Mouse (Mus musculus): Measurements from ENCODE around the gene Zranb3. TPM values are rescaled to one million over a fixed set of nuclear protein-coding genes. Genes with fewer than 3 reads are reported as not detected.

The Zranb3 gene
- polyA plus RNA-seq, 1 experiment from 2014 or later, result 6.5 TPM

GRCm38 (mm10) chr1:128068945-128069397 is 33.9 kb downstream of the Zranb3 start:
- 89% methylated on average over 2 of the region's 2 CpGs for WGBS
- Histone ChIP-seq H3K27me3 (replicated peaks; ENCODE audit: control insufficient read depth, insufficient read depth, low read length) (no peaks in the 10 kb centered on the region), H3K36me3 (ENCODE audit: control insufficient read depth, insufficient read depth, low read length) (no peaks in the 10 kb centered on the region), H3K9me3 (replicated peaks; ENCODE audit: control insufficient read depth, low read length) (no peaks in the 10 kb centered on the region), H3K4me1 (ENCODE audit: control insufficient read depth, insufficient read depth, low read length) (no peaks in the 10 kb centered on the region), H3K27ac (ENCODE audit: low read depth, low read length) (no peak overlapping the region), H3K4me3 (ENCODE audit: low read depth, low read length) (no peak overlapping the region), H3K9ac (ENCODE audit: low read length) (no peak overlapping the region), H3K4me2 (ENCODE audit: low read length) (no peak overlapping the region)
- ATAC-seq (no peak), DNase-seq (ENCODE audit: low spot score) (no peak)

- Histone ChIP-seq H3K27ac (ENCODE audit: low read depth, low read length) (no peak overlapping the region), H3K36me3 (ENCODE audit: control insufficient read depth, insufficient read depth, low read length) (no peaks in the 10 kb centered on the region), H3K4me1 (ENCODE audit: control insufficient read depth, insufficient read depth, low read length) (no peaks in the 10 kb centered on the region), H3K4me3 (ENCODE audit: low read depth, low read length) (no peak overlapping the region), H3K27me3 (replicated peaks; ENCODE audit: control insufficient read depth, insufficient read depth, low read length) (no peaks in the 10 kb centered on the region), H3K4me2 (ENCODE audit: low read length) (no peak overlapping the region), H3K9me3 (replicated peaks; ENCODE audit: control insufficient read depth, low read length) (no peaks in the 10 kb centered on the region), H3K9ac (ENCODE audit: low read length) (no peak overlapping the region)
- 91% methylated on average over 6 of the region's 6 CpGs for WGBS
- ATAC-seq, result no peak
- no peak for DNase-seq (ENCODE audit: low spot score)
Measured at GRCm38 (mm10) chr1:128064716-128065115, 38.1 kb downstream of the Zranb3 start.

- Histone ChIP-seq H3K36me3 (ENCODE audit: control insufficient read depth, insufficient read depth, low read length) (no peaks in the 10 kb centered on the region), H3K27ac (ENCODE audit: low read depth, low read length) (no peak overlapping the region), H3K4me3 (ENCODE audit: low read depth, low read length) (no peak overlapping the region), H3K27me3 (replicated peaks; ENCODE audit: control insufficient read depth, insufficient read depth, low read length) (no peaks in the 10 kb centered on the region), H3K4me1 (ENCODE audit: control insufficient read depth, insufficient read depth, low read length) (no peaks in the 10 kb centered on the region), H3K9ac (ENCODE audit: low read length) (no peak overlapping the region), H3K4me2 (ENCODE audit: low read length) (no peak overlapping the region), H3K9me3 (replicated peaks; ENCODE audit: control insufficient read depth, low read length) (no peaks in the 10 kb centered on the region)
- no peak for ATAC-seq
- DNase-seq (ENCODE audit: low spot score), result no peak
- 86% methylated on average over 1 of the region's 1 CpGs for WGBS
Measured at GRCm38 (mm10) chr1:128062167-128062566, 40.7 kb downstream of the Zranb3 start.

- H3K4me1 ChIP-seq (ENCODE audit: control insufficient read depth, insufficient read depth, low read length), result no peaks in the 10 kb centered on the region
- ATAC-seq, result no peak
- no peak overlapping the region for H3K27ac ChIP-seq (ENCODE audit: low read depth, low read length)
- H3K36me3 ChIP-seq (ENCODE audit: control insufficient read depth, insufficient read depth, low read length), result no peaks in the 10 kb centered on the region
- no peak overlapping the region for H3K9ac ChIP-seq (ENCODE audit: low read length)
- H3K9me3 ChIP-seq (replicated peaks; ENCODE audit: control insufficient read depth, low read length), result no peaks in the 10 kb centered on the region
- H3K4me2 ChIP-seq (ENCODE audit: low read length), result no peak overlapping the region
- H3K4me3 ChIP-seq (ENCODE audit: low read depth, low read length), result no peak overlapping the region
- no peaks in the 10 kb centered on the region for H3K27me3 ChIP-seq (replicated peaks; ENCODE audit: control insufficient read depth, insufficient read depth, low read length)
- WGBS, result 85% methylated on average over 1 of the region's 1 CpGs
- DNase-seq (ENCODE audit: low spot score), result no peak
Measured at GRCm38 (mm10) chr1:128061401-128061800, 41.4 kb downstream of the Zranb3 start.

- Histone ChIP-seq H3K4me2 (ENCODE audit: low read length) (no peak overlapping the region), H3K9me3 (replicated peaks; ENCODE audit: control insufficient read depth, low read length) (no peaks in the 10 kb centered on the region), H3K9ac (ENCODE audit: low read length) (no peak overlapping the region), H3K27ac (ENCODE audit: low read depth, low read length) (no peak overlapping the region), H3K4me3 (ENCODE audit: low read depth, low read length) (no peak overlapping the region), H3K4me1 (ENCODE audit: control insufficient read depth, insufficient read depth, low read length) (no peaks in the 10 kb centered on the region), H3K27me3 (replicated peaks; ENCODE audit: control insufficient read depth, insufficient read depth, low read length) (no peaks in the 10 kb centered on the region), H3K36me3 (ENCODE audit: control insufficient read depth, insufficient read depth, low read length) (no peaks in the 10 kb centered on the region)
- WGBS, result 64% methylated on average over 8 of the region's 8 CpGs
- DNase-seq (ENCODE audit: low spot score) (no peak), ATAC-seq (no peak)
Measured at GRCm38 (mm10) chr1:128060655-128061344, 42.0 kb downstream of the Zranb3 start.

GRCm38 (mm10) chr1:128058625-128059024 is 44.2 kb downstream of the Zranb3 start:
- DNase-seq (ENCODE audit: low spot score) (no peak), ATAC-seq (no peak)
- 98% methylated on average over 5 of the region's 5 CpGs for WGBS
- Histone ChIP-seq H3K9me3 (replicated peaks; ENCODE audit: control insufficient read depth, low read length) (no peaks in the 10 kb centered on the region), H3K36me3 (ENCODE audit: control insufficient read depth, insufficient read depth, low read length) (no peaks in the 10 kb centered on the region), H3K27me3 (replicated peaks; ENCODE audit: control insufficient read depth, insufficient read depth, low read length) (no peaks in the 10 kb centered on the region), H3K4me1 (ENCODE audit: control insufficient read depth, insufficient read depth, low read length) (no peaks in the 10 kb centered on the region), H3K4me2 (ENCODE audit: low read length) (no peak overlapping the region), H3K4me3 (ENCODE audit: low read depth, low read length) (no peak overlapping the region), H3K27ac (ENCODE audit: low read depth, low read length) (no peak overlapping the region), H3K9ac (ENCODE audit: low read length) (no peak overlapping the region)

GRCm38 (mm10) chr1:128057269-128057668 is 45.6 kb downstream of the Zranb3 start:
- Histone ChIP-seq H3K27me3 (replicated peaks; ENCODE audit: control insufficient read depth, insufficient read depth, low read length) (no peaks in the 10 kb centered on the region), H3K4me1 (ENCODE audit: control insufficient read depth, insufficient read depth, low read length) (no peaks in the 10 kb centered on the region), H3K9me3 (replicated peaks; ENCODE audit: control insufficient read depth, low read length) (no peaks in the 10 kb centered on the region), H3K27ac (ENCODE audit: low read depth, low read length) (no peak overlapping the region), H3K4me2 (ENCODE audit: low read length) (no peak overlapping the region), H3K9ac (ENCODE audit: low read length) (no peak overlapping the region), H3K4me3 (ENCODE audit: low read depth, low read length) (no peak overlapping the region), H3K36me3 (ENCODE audit: control insufficient read depth, insufficient read depth, low read length) (no peaks in the 10 kb centered on the region)
- no peak for ATAC-seq
- WGBS, result 96% methylated on average over 4 of the region's 4 CpGs
- DNase-seq (ENCODE audit: low spot score), result no peak

- Histone ChIP-seq H3K36me3 (ENCODE audit: control insufficient read depth, insufficient read depth, low read length) (no peaks in the 10 kb centered on the region), H3K4me1 (ENCODE audit: control insufficient read depth, insufficient read depth, low read length) (no peaks in the 10 kb centered on the region), H3K4me3 (ENCODE audit: low read depth, low read length) (no peak overlapping the region), H3K4me2 (ENCODE audit: low read length) (no peak overlapping the region), H3K9ac (ENCODE audit: low read length) (no peak overlapping the region), H3K9me3 (replicated peaks; ENCODE audit: control insufficient read depth, low read length) (no peaks in the 10 kb centered on the region), H3K27ac (ENCODE audit: low read depth, low read length) (no peak overlapping the region), H3K27me3 (replicated peaks; ENCODE audit: control insufficient read depth, insufficient read depth, low read length) (no peaks in the 10 kb centered on the region)
- 95% methylated on average over 7 of the region's 7 CpGs for WGBS
- no peak for DNase-seq (ENCODE audit: low spot score)
- no peak for ATAC-seq
Measured at GRCm38 (mm10) chr1:128046920-128047319, 55.9 kb downstream of the Zranb3 start.

- Histone ChIP-seq H3K36me3 (ENCODE audit: control insufficient read depth, insufficient read depth, low read length) (no peaks in the 10 kb centered on the region), H3K27ac (ENCODE audit: low read depth, low read length) (no peak overlapping the region), H3K9me3 (replicated peaks; ENCODE audit: control insufficient read depth, low read length) (no peaks in the 10 kb centered on the region), H3K4me2 (ENCODE audit: low read length) (no peak overlapping the region), H3K9ac (ENCODE audit: low read length) (no peak overlapping the region), H3K4me1 (ENCODE audit: control insufficient read depth, insufficient read depth, low read length) (no peaks in the 10 kb centered on the region), H3K27me3 (replicated peaks; ENCODE audit: control insufficient read depth, insufficient read depth, low read length) (no peaks in the 10 kb centered on the region), H3K4me3 (ENCODE audit: low read depth, low read length) (no peak overlapping the region)
- DNase-seq (ENCODE audit: low spot score) (no peak), ATAC-seq (no peak)
- 94% methylated on average over 2 of the region's 2 CpGs for WGBS
Measured at GRCm38 (mm10) chr1:128046455-128046854, 56.4 kb downstream of the Zranb3 start.
